Mouse (Mus musculus) lung, postnatal 0 days (tissue): ENCODE measurements around the gene Ltbr. TPM values are rescaled to one million over a fixed set of nuclear protein-coding genes. Genes with fewer than 3 reads are reported as not detected.
"Not testable (repeated sequence)": the region's sequence is repeated elsewhere in the genome, so short reads cannot be mapped to it uniquely, and the experiment has no call there.

Experiments
- ATAC-seq: fragments of 200-750 bp; cut with Nextera tagmentation; 2 replicates; pipeline ENCODE4 v1.8.0; 2017; ENCODE audit warnings: moderate library complexity
- DNase-seq: peaks from one replicate; pipeline ENCODE4 v3.0.0-alpha.2; 2016; ENCODE audit warnings: low spot score
- H3K27ac ChIP-seq: fragments of 300-500 bp; sonication (generic); 2 replicates; pipeline ENCODE4 v1.5.1; 2014; ENCODE audit warnings: antibody characterized with exemption, mild to moderate bottlenecking, low read length, mixed read lengths
- H3K27me3 ChIP-seq: fragments of 300-500 bp; sonication (generic); replicated peaks from 2 replicates; pipeline ENCODE4 v1.6.1; 2014; ENCODE audit warnings: low read length, mixed read lengths; ENCODE audit not compliant: insufficient read depth
- H3K36me3 ChIP-seq: fragments of 300-500 bp; sonication (generic); 2 replicates; pipeline ENCODE4 v1.6.1; 2014; ENCODE audit warnings: low read length, mixed read lengths; ENCODE audit not compliant: insufficient read depth
- H3K4me1 ChIP-seq: fragments of 300-500 bp; sonication (generic); 2 replicates; pipeline ENCODE4 v1.6.1; 2014; ENCODE audit warnings: antibody characterized with exemption, low read depth, low read length, mixed read lengths; ENCODE audit not compliant: insufficient read depth
- H3K4me2 ChIP-seq: fragments of 300-500 bp; sonication (generic); replicated peaks from 2 replicates; pipeline ENCODE4 v1.6.1; 2014; ENCODE audit warnings: low read depth, mild to moderate bottlenecking, low read length, moderate library complexity, mixed read lengths
- H3K4me3 ChIP-seq: fragments of 300-500 bp; sonication (generic); 2 replicates; pipeline ENCODE4 v1.5.1; 2014; ENCODE audit warnings: low read depth, low read length
- H3K9ac ChIP-seq: fragments of 300-500 bp; sonication (generic); replicated peaks from 2 replicates; pipeline ENCODE4 v1.6.1; 2014; ENCODE audit warnings: low read depth, mild to moderate bottlenecking
- H3K9me3 ChIP-seq: fragments of 300-500 bp; sonication (generic); 2 replicates; pipeline ENCODE4 v1.6.1; 2016; ENCODE audit warnings: low read length, mixed read lengths
- CTCF ChIP-seq: IDR thresholded peaks from 2 replicates; pipeline ENCODE4 v1.5.1; 2016; ENCODE audit warnings: antibody characterized with exemption, mild to moderate bottlenecking
- EP300 ChIP-seq: IDR thresholded peaks from 2 replicates; pipeline ENCODE4 v1.6.1; 2016; ENCODE audit warnings: antibody characterized with exemption, mild to moderate bottlenecking, control low read depth
- WGBS: fragments of 180-500 bp; shearing (Covaris S2); extraction: QIAGEN DNeasy Blood & Tissue Kit; methylation state at CpG from one replicate; pipeline ENCODE4 v1.1.7; 2014; 5-methylcytosine and 5-hydroxymethylcytosine counted together
- polyA plus RNA-seq: library from polyadenylated mRNA; unstranded; fragments of >200 nt; fragmentation: Nextera tagmentation; extraction: Ambion mirVana; gene quantifications from 2 replicates; pipeline ENCODE4 v1.2.1, GENCODE M21; 2015

Gene Ltbr
- polyA plus RNA-seq, 1 experiment from 2014 or later = 100 TPM

GRCm38 (mm10) chr6:125288730-125289129 is 25.0 kb downstream of the Ltbr start:
- no peak overlapping the region for H3K4me3 ChIP-seq
- peak overlapping the region; percentile 57 for H3K27ac ChIP-seq
- H3K4me1 ChIP-seq = no peaks in the 10 kb centered on the region
- H3K4me2 ChIP-seq = no peak overlapping the region
- no peak overlapping the region; the same call in 1 of the 2 replicates for H3K9ac ChIP-seq
- no peaks in the 10 kb centered on the region for H3K9me3 ChIP-seq
- no peaks in the 10 kb centered on the region for H3K27me3 ChIP-seq
- DNase-seq (peak; percentile 45), ATAC-seq (peak; percentile 74)
- H3K36me3 ChIP-seq = no peaks in the 10 kb centered on the region
- 39% methylated on average over 5 of the region's 5 CpGs for WGBS
- TF ChIP-seq CTCF (no peak), EP300 (no peak)

- ATAC-seq = no peak
- H3K4me1 ChIP-seq = no peaks in the 10 kb centered on the region
- no peak overlapping the region for H3K27ac ChIP-seq
- H3K9ac ChIP-seq = no peak overlapping the region
- H3K4me2 ChIP-seq = no peak overlapping the region
- no peaks in the 10 kb centered on the region for H3K27me3 ChIP-seq
- no peak for DNase-seq
- H3K9me3 ChIP-seq = no peaks in the 10 kb centered on the region
- TF ChIP-seq CTCF (no peak), EP300 (no peak)
- H3K36me3 ChIP-seq = no peaks in the 10 kb centered on the region
- H3K4me3 ChIP-seq = no peak overlapping the region
- WGBS = 77% methylated on average over 4 of the region's 4 CpGs
These were observed 26.7 kb downstream of the Ltbr start for GRCm38 (mm10) chr6:125286944-125287343.

- Histone ChIP-seq H3K27me3 (no peaks in the 10 kb centered on the region), H3K27ac (no peak within 1 kb of the TSS), H3K36me3 (no peaks in the 10 kb centered on the region), H3K9ac (no peak within 1 kb of the TSS), H3K4me2 (no peak within 1 kb of the TSS), H3K9me3 (no peaks in the 10 kb centered on the region), H3K4me3 (no peak within 1 kb of the TSS), H3K4me1 (no peaks in the 10 kb centered on the region)
- ATAC-seq = no peak
- TF ChIP-seq EP300 (no peak), CTCF (no peak)
- 92% methylated on average over 22 of the region's 22 CpGs for WGBS
- DNase-seq = no peak
These were observed 27.8 kb downstream of the Ltbr start, which contains the start of gene Tuba3a for GRCm38 (mm10) chr6:125285890-125286289. Gene Tuba3a (minus strand): TSS chr6:125286042.

DNA sequence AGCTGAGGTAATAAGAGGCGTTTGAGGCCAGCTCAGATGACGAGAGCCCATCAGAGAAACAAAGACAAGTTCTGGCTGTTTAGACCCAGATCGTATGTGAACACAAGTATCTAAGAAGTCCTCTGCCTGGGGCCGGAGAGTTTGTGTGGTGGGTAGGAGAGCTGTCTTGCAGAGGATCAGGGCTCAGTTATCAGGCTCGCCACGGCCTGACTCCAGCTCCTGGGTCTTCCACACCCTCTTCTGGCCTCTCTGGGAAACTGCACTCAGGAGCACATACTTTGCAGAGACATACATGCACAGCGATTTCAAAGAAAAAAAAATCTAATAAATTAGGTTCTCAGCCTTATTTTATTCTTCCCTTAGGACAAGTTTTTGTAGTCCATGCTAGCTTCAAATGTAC is 28.9 kb downstream of the Ltbr start:
- no peak for ATAC-seq
- H3K36me3 ChIP-seq = no peaks in the 10 kb centered on the region

GRCm38 (mm10) chr6:125284250-125284649 is 29.4 kb downstream of the Ltbr start:
- no peak overlapping the region for H3K27ac ChIP-seq
- H3K36me3 ChIP-seq = no peaks in the 10 kb centered on the region
- H3K9ac ChIP-seq = no peak overlapping the region
- no peak overlapping the region for H3K4me3 ChIP-seq
- ATAC-seq (no peak), DNase-seq (no peak)
- no peaks in the 10 kb centered on the region for H3K4me1 ChIP-seq
- H3K4me2 ChIP-seq = no peak overlapping the region
- WGBS = 21% methylated on average over 8 of the region's 8 CpGs
- TF ChIP-seq EP300 (no peak), CTCF (peak; percentile 25; the same call in 1 of the 2 replicates)
- H3K27me3 ChIP-seq = no peaks in the 10 kb centered on the region
- H3K9me3 ChIP-seq = no peaks in the 10 kb centered on the region

More for the DNA sequence above, 28.9 kb downstream of the Ltbr start:
- Histone ChIP-seq H3K27me3 (no peaks in the 10 kb centered on the region), H3K4me2 (no peak overlapping the region), H3K27ac (no peak overlapping the region), H3K9ac (no peak overlapping the region), H3K4me3 (no peak overlapping the region), H3K9me3 (no peaks in the 10 kb centered on the region), H3K4me1 (no peaks in the 10 kb centered on the region)
- 88% methylated on average over 7 of the region's 7 CpGs for WGBS
- TF ChIP-seq CTCF (no peak), EP300 (no peak)
- no peak for DNase-seq

GRCm38 (mm10) chr6:125282721-125283120 is 31.0 kb downstream of the Ltbr start:
- not testable (repeated sequence) for ATAC-seq, H3K36me3 ChIP-seq, H3K4me1 ChIP-seq, H3K27me3 ChIP-seq, H3K9me3 ChIP-seq, H3K27ac ChIP-seq, DNase-seq, H3K9ac ChIP-seq, H3K4me2 ChIP-seq, H3K4me3 ChIP-seq
- 86% methylated on average over 13 of the region's 13 CpGs for WGBS

DNA sequence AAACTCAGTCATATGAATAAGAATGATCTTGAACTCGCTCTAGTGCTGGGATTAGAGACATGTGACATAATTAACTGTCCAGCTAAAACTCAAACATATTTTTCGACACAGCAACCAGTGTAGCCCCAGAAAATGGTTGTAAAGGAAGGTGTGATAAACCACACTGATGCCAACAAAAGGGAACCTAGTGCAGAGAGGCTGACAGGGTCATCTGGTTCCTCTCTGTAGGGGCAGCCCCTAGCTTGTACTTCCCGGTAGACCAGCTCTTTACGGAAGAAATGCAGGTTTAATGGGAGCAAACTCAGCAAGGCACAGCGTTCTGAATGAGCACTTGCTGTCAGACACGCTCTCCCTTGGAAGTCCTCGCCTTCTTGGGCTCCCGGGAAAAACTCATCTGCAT is 34.0 kb downstream of the Ltbr start:
- DNase-seq (no peak), ATAC-seq (no peak)
- Histone ChIP-seq H3K4me2 (no peak overlapping the region), H3K4me1 (no peaks in the 10 kb centered on the region), H3K27ac (no peak overlapping the region), H3K27me3 (no peaks in the 10 kb centered on the region), H3K9ac (no peak overlapping the region), H3K4me3 (no peak overlapping the region), H3K36me3 (no peaks in the 10 kb centered on the region), H3K9me3 (no peaks in the 10 kb centered on the region)
- TF ChIP-seq CTCF = no peak
- no peak for TF ChIP-seq EP300
- WGBS = 62% methylated on average over 8 of the region's 8 CpGs
